Mouse (Mus musculus) CD4-positive, CD25-positive, alpha-beta regulatory T cell, adult 2 months (primary cell): ENCODE measurements at regions not wholly inside any gene's neighbourhood (a gene's known extent, or its start where the extent isn't known, plus 50 kb on each side); places are given as distances from the start of the nearest gene placed in this dataset.

ENCODE experiments used
- DNase-seq: peaks from one replicate; pipeline ENCODE4 v3.0.0-alpha.2; 2012; ENCODE audit warnings: low read depth, low spot score

DNA sequence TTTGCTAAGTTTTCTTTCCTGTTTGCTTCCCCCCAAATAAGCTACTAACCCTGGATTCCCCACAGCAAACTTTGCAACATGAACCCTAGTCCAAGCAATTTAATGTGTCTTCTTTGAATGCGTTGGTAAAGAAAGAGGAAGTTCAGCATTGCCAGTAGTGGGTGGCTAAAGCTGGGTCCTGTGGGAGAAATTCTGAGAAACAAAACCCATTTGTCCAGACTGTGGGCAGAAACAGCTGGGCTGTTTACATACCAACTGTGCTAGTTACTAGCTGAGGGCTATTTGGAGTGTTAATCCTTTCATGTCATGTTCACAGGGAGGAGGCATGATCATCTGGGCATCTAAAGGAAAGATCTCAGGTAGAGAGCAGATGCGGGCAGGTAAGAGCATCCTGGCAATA is 51.8 kb upstream of the 1190002N15Rik start:
- DNase-seq = no peak

DNA sequence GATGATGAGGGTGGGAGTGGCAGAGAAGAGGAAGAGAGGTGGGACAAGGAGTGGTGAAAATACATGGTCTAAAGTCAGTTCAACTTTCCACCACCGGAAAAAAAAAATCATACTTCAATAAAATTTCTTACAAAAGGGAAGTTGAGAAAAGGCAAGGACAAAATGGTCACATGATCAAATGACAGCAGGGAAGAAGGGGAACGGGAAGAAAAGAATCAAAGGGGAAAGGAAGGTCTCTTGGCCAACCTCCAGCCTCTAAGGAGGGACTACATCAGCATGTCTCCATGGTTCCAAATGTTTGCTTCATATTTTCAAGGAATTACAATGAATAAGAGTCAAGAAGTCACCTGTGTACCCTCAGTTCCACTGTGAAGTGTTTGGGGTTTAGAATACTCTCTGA is 64.7 kb upstream of the Slc9a9 start:
- no peak for DNase-seq

DNA sequence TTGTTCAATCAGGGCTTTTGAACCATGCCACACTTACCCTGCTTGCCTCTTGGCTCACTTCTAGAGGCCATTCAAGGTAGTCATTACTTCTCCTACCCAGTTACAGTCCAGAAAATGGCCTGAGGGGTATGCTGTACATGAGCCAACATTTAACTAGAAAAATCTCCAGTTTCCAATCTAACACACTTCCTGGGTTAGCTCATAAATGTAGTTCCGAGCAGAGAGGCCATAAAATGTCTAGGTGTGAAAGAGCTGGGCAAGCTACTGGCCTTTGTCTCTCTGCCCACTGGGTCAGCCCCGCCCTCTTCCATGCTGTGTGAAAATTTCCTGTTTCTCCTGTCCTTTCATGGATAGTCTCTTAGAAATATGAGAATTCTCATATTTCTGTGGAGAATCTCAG is 63.3 kb upstream of the Slc9a9 start:
- no peak for DNase-seq

DNA sequence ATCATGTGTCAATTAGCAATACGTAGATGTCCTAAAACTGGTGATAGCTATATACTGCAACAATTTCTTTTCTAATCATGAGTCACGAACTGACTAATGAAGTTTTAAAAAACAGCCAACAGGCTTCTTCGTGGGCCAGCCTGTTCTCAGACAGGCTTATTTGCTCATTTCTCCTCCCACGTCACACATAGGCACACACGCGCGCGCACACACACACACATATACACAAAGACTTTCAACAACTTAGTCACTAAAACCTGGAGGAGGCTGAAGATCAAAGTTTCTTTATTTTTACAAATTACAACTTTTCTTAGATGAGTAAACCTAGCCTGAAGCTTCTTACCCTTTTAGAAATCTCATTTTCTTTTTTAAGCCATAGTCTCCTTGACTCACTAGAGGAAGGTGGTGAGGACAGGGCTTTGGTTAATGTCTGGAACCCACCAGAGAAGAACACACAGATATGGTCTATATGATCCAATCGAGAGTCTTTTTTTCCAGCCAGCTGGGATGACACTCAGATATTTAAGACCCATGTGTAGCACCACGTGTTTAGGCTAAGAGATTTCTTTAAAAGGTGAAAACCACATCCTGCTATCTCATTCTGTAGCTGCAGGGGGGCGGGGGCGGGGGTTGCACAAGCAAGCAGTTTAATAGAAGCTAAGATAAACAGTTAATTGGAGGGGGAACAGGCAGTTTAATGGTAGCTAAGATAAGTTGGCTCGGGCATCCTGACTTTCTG is 62.5 kb upstream of the Slc9a9 start:
- peak; percentile 76 for DNase-seq

DNA sequence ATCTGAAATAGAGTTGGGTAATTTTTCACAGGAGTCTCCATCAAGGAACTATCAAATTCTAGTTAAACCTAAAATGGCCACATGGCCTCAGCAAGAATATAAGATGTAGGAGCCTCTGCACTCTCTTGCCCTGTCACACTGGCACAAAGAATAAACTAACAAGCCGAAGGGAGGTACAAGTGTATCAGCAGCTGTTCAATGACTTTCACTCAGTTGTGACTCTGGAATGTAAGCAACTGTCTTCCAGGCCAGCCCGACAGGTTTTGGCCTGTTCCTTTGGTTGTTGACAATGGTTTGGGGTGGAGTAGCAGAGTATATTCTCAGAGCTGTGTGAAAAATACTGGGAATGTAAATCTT is 62.0 kb upstream of the Slc9a9 start:
- no peak for DNase-seq

DNA sequence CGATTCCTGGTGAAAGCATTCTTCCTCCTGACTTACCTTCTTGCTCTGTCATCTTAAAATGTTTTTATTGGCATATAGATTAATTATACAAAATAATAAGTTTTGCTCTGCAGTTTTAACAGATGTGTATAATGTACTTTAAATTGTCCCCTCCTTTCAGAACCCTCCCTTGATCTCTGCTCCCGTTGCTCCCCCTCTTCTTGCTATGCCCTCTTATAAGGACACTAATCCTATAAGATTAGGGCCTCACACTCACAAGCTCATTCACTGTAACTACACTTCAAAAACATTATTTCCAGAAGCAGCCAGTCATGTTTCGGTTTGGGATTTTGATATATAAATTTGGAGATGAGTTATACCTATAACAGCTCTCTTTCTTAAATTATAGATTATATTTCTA is 59.6 kb upstream of the Slc9a9 start:
- no peak for DNase-seq

DNA sequence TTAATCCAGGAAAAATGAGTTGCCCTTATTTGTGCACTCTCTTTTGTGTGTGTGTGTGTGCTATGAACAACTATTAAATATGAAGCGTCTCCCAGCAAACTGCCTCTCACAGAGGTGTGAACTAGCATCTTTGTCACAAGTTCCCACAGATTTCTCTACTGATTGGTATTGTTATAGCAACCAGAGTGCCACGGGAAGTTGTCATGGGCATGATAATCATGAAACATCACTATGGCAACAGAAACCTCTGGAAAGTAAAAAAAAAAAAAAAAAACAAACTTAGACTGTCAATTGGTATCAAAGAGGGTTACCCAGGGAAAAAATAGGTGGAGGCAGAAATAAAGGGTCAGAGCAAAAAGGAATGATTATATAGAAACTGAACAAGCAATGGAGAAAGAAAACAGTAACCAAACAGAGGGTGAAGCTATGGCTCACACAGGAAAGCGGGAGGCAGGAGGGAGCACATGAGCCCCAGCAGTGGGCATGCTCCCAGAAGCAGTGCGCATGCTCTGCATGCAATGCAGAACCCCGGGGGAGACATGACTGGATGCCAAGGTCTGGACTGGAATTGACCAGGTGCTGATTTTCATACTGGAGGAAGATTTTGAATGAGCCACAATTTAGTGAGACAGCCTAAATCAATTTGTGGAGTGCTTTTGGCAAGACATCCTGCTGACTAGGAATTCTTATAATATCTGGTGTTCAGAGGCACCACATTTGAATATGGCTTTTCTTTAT is 58.9 kb upstream of the Slc9a9 start:
- DNase-seq = peak; percentile 11

DNA sequence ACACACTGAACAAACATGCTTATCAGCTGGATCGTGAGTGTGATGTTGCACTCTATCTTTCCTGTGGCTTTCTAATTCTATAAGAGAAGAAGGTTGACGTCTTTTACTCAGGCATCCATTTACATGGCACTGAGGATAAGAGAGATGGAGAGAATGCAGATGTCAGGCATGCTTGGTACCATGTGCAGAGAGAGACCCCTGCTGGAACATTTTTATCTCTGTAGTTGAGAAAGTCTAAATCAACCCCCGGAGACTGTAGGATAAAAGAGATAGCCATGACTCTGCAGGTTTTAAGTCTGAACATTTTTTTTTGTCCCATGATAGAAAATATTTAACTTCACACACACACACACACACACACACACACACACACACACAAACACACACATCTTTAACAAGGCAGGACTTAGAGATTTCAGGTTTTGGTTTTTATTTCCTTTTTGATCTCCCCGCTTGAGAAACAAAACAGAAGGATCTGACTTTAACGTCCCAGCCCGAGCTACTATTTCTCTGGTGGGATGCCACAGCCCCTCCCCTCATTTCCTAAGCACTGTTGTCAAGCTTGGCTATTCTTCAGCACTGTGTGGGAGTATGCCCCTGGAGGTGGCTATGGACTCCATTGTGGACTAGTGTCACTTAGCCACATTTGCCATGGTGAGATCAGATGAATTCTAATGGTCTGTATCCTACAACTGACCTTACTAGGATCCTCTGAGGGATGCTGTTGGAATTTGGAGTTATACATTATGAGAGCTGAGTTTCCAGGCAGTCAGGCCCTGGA is 55.6 kb upstream of the Slc9a9 start:
- DNase-seq = peak; percentile 80

DNA sequence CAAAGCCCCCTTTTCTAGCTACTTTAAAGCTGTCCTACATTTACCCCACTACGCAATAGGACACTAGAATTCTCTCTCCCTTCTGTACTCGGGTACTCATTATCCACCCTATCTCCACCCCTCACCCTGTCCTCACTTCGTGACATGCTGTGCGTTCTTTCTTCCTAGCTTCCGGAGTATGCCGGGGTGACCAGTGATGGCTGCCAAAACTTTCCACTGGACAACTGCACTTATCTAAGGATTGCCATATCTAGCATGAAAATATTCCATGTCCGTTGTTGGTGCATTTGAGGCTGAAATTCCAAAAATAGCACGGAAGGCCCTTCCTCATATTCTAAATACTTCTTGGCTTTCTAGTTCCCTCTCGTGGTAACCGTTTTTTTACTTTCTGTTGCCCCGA is 54.5 kb upstream of the Slc9a9 start:
- no peak for DNase-seq

DNA sequence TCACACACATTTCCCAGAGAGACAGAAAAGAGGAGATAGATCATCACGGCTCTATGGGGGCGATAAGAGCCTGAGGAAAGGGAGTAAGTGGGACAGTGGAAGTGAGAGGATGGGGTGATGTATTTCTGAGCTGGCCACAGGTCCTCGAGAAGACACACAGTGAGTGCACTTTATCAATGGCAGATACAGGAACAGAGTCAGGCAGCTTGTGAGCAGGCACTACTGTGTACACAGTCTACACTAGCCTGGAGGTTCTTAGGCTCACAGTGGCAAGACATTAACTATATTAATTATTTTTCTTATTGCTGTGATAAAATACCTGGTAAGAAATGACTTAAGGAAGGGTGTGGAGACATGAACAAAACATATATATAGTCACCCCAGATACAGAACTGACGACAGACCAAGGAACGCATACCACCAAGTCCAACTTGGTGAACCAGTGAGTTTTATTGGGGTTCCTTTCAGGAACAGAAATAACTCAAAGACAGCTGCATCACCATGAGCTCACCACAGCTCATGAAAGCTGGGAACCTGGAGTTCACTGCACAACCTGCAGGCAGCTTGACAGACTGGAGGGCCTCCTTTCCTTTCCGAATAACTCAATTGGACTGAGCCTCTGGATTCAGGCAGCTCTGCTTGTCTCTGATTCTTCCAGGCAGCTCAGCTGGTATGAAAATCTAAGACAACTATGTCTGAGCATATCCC is 51.5 kb upstream of the Slc9a9 start:
- DNase-seq = no peak
